Mouse (Mus musculus) megakaryocyte, embryonic 14.5 days (primary cell): ENCODE results near the gene Dennd5a.

ENCODE experiments used
- FLI1 ChIP-seq: IDR thresholded peaks from 2 replicates; pipeline ENCODE4 v1.6.1; 2012; ENCODE audit warnings: low read length, inconsistent platforms, mixed read lengths
- GATA1 ChIP-seq: IDR thresholded peaks from 3 replicates; pipeline ENCODE4 v1.6.1; 2012; ENCODE audit warnings: mixed read lengths, low read length, inconsistent platforms, borderline replicate concordance

GRCm38 (mm10) chr7:109850531-109850930 is 109.7 kb downstream of the Dennd5a start:
- TF ChIP-seq GATA1 = no peak
- no peak for TF ChIP-seq FLI1
